Mouse (Mus musculus) heart, adult 2 months (tissue): ENCODE measurements around the gene Mthfr. TPM values are rescaled to one million over a fixed set of nuclear protein-coding genes. Genes with fewer than 3 reads are reported as not detected.

Source experiments
- DNase-seq, 2 experiments: peaks; one replicate each; pipeline ENCODE4 v3.0.0; 2021
- H3K27ac ChIP-seq: fragments of 200-600 bp; 2 replicates; pipeline ENCODE4 v1.8.1; 2022
- H3K27me3 ChIP-seq: fragments of 200-500 bp; 2 replicates; pipeline ENCODE4 v1.6.1; 2012; ENCODE audit warnings: mild to moderate bottlenecking, low read length, inconsistent platforms, mixed read lengths; ENCODE audit not compliant: control insufficient read depth, insufficient read depth
- H3K36me3 ChIP-seq: fragments of 200-500 bp; 2 replicates; pipeline ENCODE4 v1.6.1; 2012; ENCODE audit warnings: low read length, inconsistent platforms; ENCODE audit not compliant: control insufficient read depth, insufficient read depth
- H3K4me1 ChIP-seq: fragments of 200-500 bp; 2 replicates; pipeline ENCODE4 v1.6.1; 2011; ENCODE audit warnings: low read length; ENCODE audit not compliant: control insufficient read depth, insufficient read depth
- H3K4me3 ChIP-seq: fragments of 200-600 bp; 2 replicates; pipeline ENCODE4 v1.8.1; 2022
- H3K79me2 ChIP-seq: fragments of 200-500 bp; replicated peaks from 2 replicates; pipeline ENCODE4 v1.6.1; 2012; ENCODE audit warnings: mild to moderate bottlenecking, inconsistent platforms, low read length, moderate library complexity, mixed read lengths; ENCODE audit not compliant: control insufficient read depth, insufficient read depth
- H3K9ac ChIP-seq: fragments of 200-500 bp; 2 replicates; pipeline ENCODE4 v1.6.1; 2012; ENCODE audit warnings: low read depth, mild to moderate bottlenecking, control low read depth, inconsistent platforms, low read length, mixed read lengths
- CTCF ChIP-seq: fragments of 200-600 bp; IDR thresholded peaks from 2 replicates; pipeline ENCODE4 v1.8.1; 2022; ENCODE audit warnings: antibody characterized with exemption, mild to moderate bottlenecking, moderate library complexity
- EP300 ChIP-seq: fragments of 200-500 bp; IDR thresholded peaks from 2 replicates; pipeline ENCODE4 v1.6.1; 2011; ENCODE audit warnings: low read depth, low read length, control low read depth; ENCODE audit not compliant: insufficient read depth
- POLR2A ChIP-seq: fragments of 200-500 bp; IDR thresholded peaks from 2 replicates; pipeline ENCODE4 v1.6.1; 2011; ENCODE audit warnings: mild to moderate bottlenecking, low read depth, low read length, control low read depth; ENCODE audit not compliant: insufficient read depth
- WGBS: fragments of 180-500 bp; shearing (Covaris S2); methylation state at CpG from one replicate; pipeline ENCODE4 v1.1.7; 2018; 5-methylcytosine and 5-hydroxymethylcytosine counted together
- intact Hi-C: fragments of 180-260 bp; cut with DNase I; formaldehyde crosslinking; loops from one replicate; pipeline ENCODE4 v1.15.1; 2025
- polyA plus RNA-seq: library from polyadenylated mRNA; depleted of rRNA; stranded (reverse); fragments of >200 nt; gene quantifications from 2 replicates; pipeline ENCODE4 v1.2.3, GENCODE M21; 2012
- total RNA-seq, 2 experiments: library from RNA; stranded (reverse); gene quantifications; 2 replicates each; pipeline ENCODE4 v1.2.3; 2021

The Mthfr gene
- total and polyA plus RNA-seq, 3 experiments = 8.2 to 15.7 (median 11.0) TPM

- Histone ChIP-seq H3K4me1 (peaks cover 17% of the 10 kb centered on the region), H3K79me2 (no peaks in the 10 kb centered on the region), H3K4me3 (no peak overlapping the region), H3K9ac (no peak overlapping the region), H3K27ac (no peak overlapping the region), H3K27me3 (no peaks in the 10 kb centered on the region), H3K36me3 (no peaks in the 10 kb centered on the region; the same call in 1 of the 2 replicates)
- intact Hi-C loops = no loop called here
- TF ChIP-seq EP300 = no peak
- no peak for TF ChIP-seq CTCF
- no peak for TF ChIP-seq POLR2A
- WGBS = 92% methylated on average over 10 of the region's 10 CpGs
- DNase-seq = no peak
Measured at GRCm38 (mm10) chr4:148081201-148081600, 42.3 kb downstream of the Mthfr start.

- no peaks in the 10 kb centered on the region for H3K27me3 ChIP-seq
- TF ChIP-seq POLR2A = no peak
- no peak for TF ChIP-seq EP300
- peak; percentile 86 for TF ChIP-seq CTCF
- DNase-seq = peak; percentile 64 to 68
- peak overlapping the region; percentile 38 for H3K27ac ChIP-seq
- H3K9ac ChIP-seq = no peak overlapping the region
- no peaks in the 10 kb centered on the region; the same call in 1 of the 2 replicates for H3K36me3 ChIP-seq
- WGBS = 54% methylated on average over 12 of the region's 12 CpGs
- no peak overlapping the region for H3K4me3 ChIP-seq
- H3K4me1 ChIP-seq = peaks cover 25% of the 10 kb centered on the region
- H3K79me2 ChIP-seq = no peaks in the 10 kb centered on the region
- intact Hi-C loops = loop anchor here (2.0 kb wide), 1 partner anchor 44 kb away; the partner anchor contains the start of genes Clcn6 and Mthfr
Measured at GRCm38 (mm10) chr4:148082257-148083044, 43.6 kb downstream of the Mthfr start.

- H3K36me3 ChIP-seq = no peaks in the 10 kb centered on the region; the same call in 1 of the 2 replicates
- WGBS = 51% methylated on average over 21 of the region's 21 CpGs
- peak overlapping the region; percentile 72 for H3K27ac ChIP-seq
- peak; percentile 66 to 73 for DNase-seq
- TF ChIP-seq CTCF = no peak
- no peak overlapping the region for H3K9ac ChIP-seq
- H3K4me1 ChIP-seq = peaks cover 27% of the 10 kb centered on the region
- peaks cover 2% of the 10 kb centered on the region for H3K79me2 ChIP-seq
- intact Hi-C loops = loop anchor here (2.0 kb wide), 1 partner anchor 45 kb away; the partner anchor contains the start of genes Clcn6 and Mthfr
- no peak overlapping the region for H3K4me3 ChIP-seq
- no peaks in the 10 kb centered on the region for H3K27me3 ChIP-seq
Measured at GRCm38 (mm10) chr4:148083176-148083899, 44.5 kb downstream of the Mthfr start.

- intact Hi-C loops = no loop called here
- peaks cover 2% of the 10 kb centered on the region for H3K79me2 ChIP-seq
- H3K4me3 ChIP-seq = no peak overlapping the region
- H3K36me3 ChIP-seq = no peaks in the 10 kb centered on the region; the same call in 1 of the 2 replicates
- H3K27me3 ChIP-seq = no peaks in the 10 kb centered on the region
- TF ChIP-seq CTCF (no peak), EP300 (0 out of 2 replicates have a peak, but pooled peaks have one; percentile 10)
- peaks cover 27% of the 10 kb centered on the region for H3K4me1 ChIP-seq
- DNase-seq = peak; percentile 67 to 75
- 16% methylated on average over 8 of the region's 8 CpGs for WGBS
- peak overlapping the region; percentile 72 for H3K27ac ChIP-seq
- no peak overlapping the region for H3K9ac ChIP-seq
Measured at GRCm38 (mm10) chr4:148084261-148084714, 45.4 kb downstream of the Mthfr start.

- Histone ChIP-seq H3K79me2 (peaks cover 2% of the 10 kb centered on the region), H3K27me3 (no peaks in the 10 kb centered on the region), H3K4me3 (no peak overlapping the region), H3K27ac (peak overlapping the region; percentile 97), H3K4me1 (peaks cover 27% of the 10 kb centered on the region), H3K9ac (no peak overlapping the region), H3K36me3 (no peaks in the 10 kb centered on the region; the same call in 1 of the 2 replicates)
- peak in 1 of 2 experiments; percentile 40 for DNase-seq
- intact Hi-C loops = no loop called here
- TF ChIP-seq CTCF = no peak
- TF ChIP-seq POLR2A = no peak
- no peak for TF ChIP-seq EP300
- WGBS = 49% methylated on average over 10 of the region's 10 CpGs
Measured at GRCm38 (mm10) chr4:148085131-148085906, 46.4 kb downstream of the Mthfr start.
